In genomic region chr1:179060113-179060955, GRCm38 (mm10) we compare ENCODE assay signal across 7 mouse cellular contexts.
A peak's percentile ranks its signal among the peaks of the same experiment; 100 is the strongest.
DNase-seq lines count a peak whose midpoint lies in the region; ATAC-seq lines count a peak whose summit lies in the region.

No protein-coding gene starts in this region.

- WGBS in lung, embryonic 16.5 days: 32% methylated on average over 18 of the region's 18 CpGs
- 22% methylated on average over 18 of the region's 18 CpGs for WGBS in kidney, embryonic 14.5 days
- WGBS in midbrain, embryonic 16.5 days: 44% methylated on average over 18 of the region's 18 CpGs

- no peaks in the 10 kb centered on the region for H3K36me3 ChIP-seq in lung, embryonic 16.5 days (ENCODE audit: control insufficient read depth, insufficient read depth, low read length)
- no peaks in the 10 kb centered on the region for H3K36me3 ChIP-seq in kidney, embryonic 14.5 days (ENCODE audit: control insufficient read depth, insufficient read depth, low read length)
- H3K36me3 ChIP-seq in midbrain, embryonic 16.5 days (ENCODE audit: control insufficient read depth, insufficient read depth, low read length): no peaks in the 10 kb centered on the region

- H3K4me1 ChIP-seq in lung, embryonic 16.5 days (replicated peaks; ENCODE audit: control insufficient read depth, insufficient read depth, low read length): peaks cover 38% of the 10 kb centered on the region
- H3K4me1 ChIP-seq in kidney, embryonic 14.5 days (ENCODE audit: control insufficient read depth, insufficient read depth, low read length): peaks cover 48% of the 10 kb centered on the region
- peaks cover 17% of the 10 kb centered on the region for H3K4me1 ChIP-seq in midbrain, embryonic 16.5 days (ENCODE audit: control insufficient read depth, insufficient read depth, low read length)

- ATAC-seq in lung, embryonic 16.5 days (ENCODE audit: low read depth): peak; percentile 46
- peak; percentile 49 for ATAC-seq in erythroblast, adult 5-6 weeks (replicated peaks; ENCODE audit: low FRiP score, poor library complexity, severe bottlenecking)
- peak; percentile 81 for ATAC-seq in kidney, embryonic 14.5 days (ENCODE audit: low FRiP score, low TSS enrichment)
- ATAC-seq in midbrain, embryonic 16.5 days: peak; percentile 75; the same call in 1 of the 2 replicates

- no peaks in the 10 kb centered on the region for H3K27me3 ChIP-seq in lung, embryonic 16.5 days (ENCODE audit: control insufficient read depth, insufficient read depth, low read depth, low read length)
- no peaks in the 10 kb centered on the region for H3K27me3 ChIP-seq in kidney, embryonic 14.5 days (ENCODE audit: control insufficient read depth, insufficient read depth, low read length)
- H3K27me3 ChIP-seq in midbrain, embryonic 16.5 days (ENCODE audit: control insufficient read depth, insufficient read depth, low read depth, low read length): no peaks in the 10 kb centered on the region

- H3K9me3 ChIP-seq in lung, embryonic 16.5 days (ENCODE audit: control insufficient read depth, low read length): no peaks in the 10 kb centered on the region
- H3K9me3 ChIP-seq in kidney, embryonic 14.5 days (ENCODE audit: control insufficient read depth, low read length): no peaks in the 10 kb centered on the region
- no peaks in the 10 kb centered on the region for H3K9me3 ChIP-seq in midbrain, embryonic 16.5 days (replicated peaks; ENCODE audit: control insufficient read depth, low read length, poor library complexity, severe bottlenecking)

- H3K27ac ChIP-seq in lung, embryonic 16.5 days (ENCODE audit: low read length): peak overlapping the region; percentile 56; the same call in 1 of the 2 replicates
- peak overlapping the region; percentile 86 for H3K27ac ChIP-seq in kidney, embryonic 14.5 days (ENCODE audit: low read depth, low read length)
- H3K27ac ChIP-seq in midbrain, embryonic 16.5 days (ENCODE audit: low read length): no peak overlapping the region; the same call in none of the 2 replicates

- no peak for DNase-seq in lung, postnatal 14 days
- DNase-seq in adrenal gland, postnatal 10 days: no peak
- DNase-seq in thymus, postnatal 36 days: no peak

- no peak overlapping the region for H3K4me3 ChIP-seq in lung, embryonic 16.5 days (ENCODE audit: low read length)
- H3K4me3 ChIP-seq in kidney, embryonic 14.5 days (ENCODE audit: low read length): no peak overlapping the region
- H3K4me3 ChIP-seq in midbrain, embryonic 16.5 days (ENCODE audit: low read depth, low read length): no peak overlapping the region

- H3K4me2 ChIP-seq in lung, embryonic 16.5 days (ENCODE audit: low read depth, low read length): no peak overlapping the region
- no peak overlapping the region; the same call in 1 of the 2 replicates for H3K4me2 ChIP-seq in kidney, embryonic 14.5 days (replicated peaks; ENCODE audit: low read depth, low read length)
- H3K4me2 ChIP-seq in midbrain, embryonic 16.5 days (ENCODE audit: low read length): no peak overlapping the region

- H3K9ac ChIP-seq in lung, embryonic 16.5 days (ENCODE audit: low read length): no peak overlapping the region
- no peak overlapping the region for H3K9ac ChIP-seq in kidney, embryonic 14.5 days (ENCODE audit: low read depth, low read length)
- H3K9ac ChIP-seq in midbrain, embryonic 16.5 days (ENCODE audit: low read depth, low read length): no peak overlapping the region
